Mouse (Mus musculus) layer of hippocampus, adult 8-10 months (tissue): ENCODE measurements around the gene Lrp11. TPM values are rescaled to one million over a fixed set of nuclear protein-coding genes. Genes with fewer than 3 reads are reported as not detected.
"Not testable (repeated sequence)": the region's sequence is repeated elsewhere in the genome, so short reads cannot be mapped to it uniquely, and the experiment has no call there.

Experiments used
- DNase-seq, 2 experiments: peaks; one replicate each; pipeline ENCODE4 v3.0.0; 2022; ENCODE audit warnings: low spot score in 2 of 2
- total RNA-seq, 4 experiments: library from RNA; stranded (reverse); gene quantifications; 2 replicates each; pipeline ENCODE4 v1.2.4; 2022

The Lrp11 gene
- total RNA-seq, result 100 to 1,000 TPM; 169 to 193 (median 176) TPM

DNA sequence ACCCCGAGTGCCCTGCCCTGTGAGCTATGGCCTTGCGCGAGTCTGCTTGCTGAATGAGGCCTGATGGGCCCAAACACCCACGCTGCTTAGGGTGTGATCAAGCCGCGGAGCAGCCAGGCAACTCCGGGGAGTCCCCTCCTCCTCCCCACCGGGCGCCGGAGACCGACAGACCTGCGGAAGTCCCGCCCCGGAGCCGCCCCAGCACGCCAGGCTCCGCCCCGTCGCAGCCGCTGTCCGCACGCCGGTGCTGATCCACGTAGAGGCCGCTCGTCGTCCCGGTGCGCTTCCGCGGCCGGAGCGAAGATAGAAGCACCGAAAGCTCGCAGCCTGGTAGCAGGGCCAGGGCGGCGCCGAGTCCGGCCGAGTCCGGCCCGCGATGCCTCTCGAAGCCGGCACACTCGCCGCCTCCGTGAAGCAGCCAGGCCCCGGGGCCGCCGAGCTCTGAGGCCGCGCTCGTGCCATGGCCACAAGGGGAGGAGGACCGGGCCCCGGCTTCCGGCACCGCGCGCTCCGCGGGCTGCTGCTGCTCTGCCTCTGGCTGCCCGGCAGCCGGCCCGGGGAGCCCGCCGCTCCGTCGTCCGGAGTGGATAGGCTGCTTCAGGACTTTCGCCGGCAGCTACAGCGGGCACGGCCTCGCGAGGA is at the start of gene Lrp11:
Lrp11 (plus strand) TSS at position 209 of the 642 bp plus-strand sequence.
- peak; percentile 70 to 86 for DNase-seq

DNA sequence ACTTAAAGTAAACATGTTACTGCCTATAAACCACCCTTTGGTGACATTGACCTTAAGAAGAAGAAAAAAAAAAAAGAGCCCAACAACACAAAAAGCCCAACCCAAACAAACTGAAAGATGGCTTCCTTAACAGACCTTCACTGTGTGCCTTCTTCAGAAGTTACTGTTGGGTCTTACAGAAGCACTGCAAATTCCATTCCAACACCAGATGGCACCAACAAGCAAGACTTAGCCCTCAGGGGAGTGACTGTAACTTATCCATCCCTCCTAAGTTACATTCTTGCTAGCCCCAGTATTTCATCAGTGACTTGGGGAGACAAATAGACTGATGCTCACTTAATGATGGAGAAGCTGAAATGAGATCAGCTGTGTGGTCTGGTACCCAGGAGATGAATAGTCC is 11.6 kb upstream of the Lrp11 start:
- DNase-seq, result peak in 1 of 2 experiments; percentile 38

GRCm38 (mm10) chr10:7581401-7581800 is 8.2 kb upstream of the Lrp11 start:
- DNase-seq, result no peak

DNA sequence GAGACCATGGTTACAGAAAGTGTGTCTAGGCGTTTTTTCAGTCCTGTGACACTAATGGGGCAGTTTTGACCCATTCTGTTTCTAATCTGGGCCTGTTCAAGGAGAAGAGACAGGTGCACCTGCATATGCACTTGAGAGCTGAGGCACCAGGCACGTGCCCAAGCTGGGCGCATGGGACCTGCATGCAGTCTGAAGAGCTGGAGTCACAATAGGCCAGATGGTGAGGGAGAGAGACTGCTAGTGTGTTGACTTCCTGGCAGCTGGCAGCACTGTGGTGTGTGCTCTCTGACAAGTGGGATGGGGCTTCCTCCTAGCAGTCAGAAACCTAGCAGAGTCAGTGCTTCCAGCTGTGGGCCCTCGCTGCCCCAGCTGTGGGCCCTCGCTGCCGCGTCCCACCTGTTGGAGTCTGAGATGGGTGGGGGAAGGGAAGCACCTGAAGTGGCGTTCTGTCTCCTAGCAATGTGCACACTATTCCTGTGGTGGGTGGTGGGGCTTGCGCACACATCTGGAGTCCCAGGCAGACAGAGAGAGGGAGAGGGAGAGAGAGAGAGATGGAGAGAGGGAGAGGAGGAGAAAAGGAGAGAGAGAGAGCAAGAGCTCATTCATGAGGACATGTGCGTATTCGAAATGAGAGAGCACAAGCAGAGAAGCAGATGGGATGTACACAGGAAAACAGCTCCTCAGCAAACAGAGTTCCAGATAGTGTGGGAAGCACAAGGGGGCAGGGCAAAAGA is 7.3 kb upstream of the Lrp11 start:
- DNase-seq, result no peak

DNA sequence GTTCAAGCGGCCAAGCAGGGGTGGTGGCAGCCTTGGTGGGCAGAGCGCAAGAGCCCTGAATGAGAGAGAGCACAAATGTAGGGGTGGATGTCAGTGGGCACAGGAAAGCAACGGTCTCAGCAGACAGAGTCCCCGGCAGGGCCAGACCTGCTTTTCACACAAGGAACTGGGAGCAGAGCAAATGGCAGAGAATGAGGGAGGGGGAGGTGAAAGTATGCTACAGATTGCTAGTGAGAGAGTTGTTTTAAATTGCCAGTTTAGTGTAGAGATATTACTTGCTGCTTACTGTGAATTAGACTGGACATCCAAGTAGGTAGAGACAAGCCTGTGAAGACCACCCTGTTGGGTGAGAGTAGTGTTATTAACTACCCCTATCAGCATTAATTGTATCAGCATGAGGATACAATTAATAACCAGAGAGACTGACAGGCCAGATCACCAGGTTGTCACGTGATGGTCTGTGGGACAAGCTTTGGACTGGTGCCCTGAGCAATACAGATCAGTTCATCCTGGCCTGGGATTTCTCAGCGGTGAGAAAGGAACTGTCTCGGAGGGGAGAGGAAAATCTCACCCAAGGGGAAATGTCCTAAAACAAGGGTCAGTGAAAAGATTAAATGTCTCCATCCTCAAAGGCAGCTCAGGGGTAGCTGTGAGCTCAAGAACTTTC is 6.6 kb upstream of the Lrp11 start:
- DNase-seq, result peak in 1 of 2 experiments; percentile 25

DNA sequence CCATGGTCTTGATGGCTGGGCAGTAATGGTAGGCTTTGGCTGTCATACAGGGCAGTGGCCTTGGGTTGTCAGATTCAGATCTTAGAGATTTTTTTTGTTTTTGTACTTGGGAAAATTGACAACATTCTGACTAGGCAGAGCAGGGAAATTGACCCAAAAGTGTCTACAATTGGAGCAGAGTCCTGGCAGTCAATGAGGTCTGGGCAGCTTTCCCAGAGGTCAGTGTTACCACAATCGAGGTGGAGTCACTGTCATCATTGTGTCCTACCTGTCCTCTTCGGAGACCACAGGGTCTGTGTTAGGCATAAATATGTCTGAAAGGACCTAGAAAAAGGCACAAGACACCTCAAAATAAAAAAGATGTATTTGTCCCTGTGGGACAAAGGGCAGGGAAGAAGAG is 2.8 kb upstream of the Lrp11 start:
- no peak for DNase-seq

DNA sequence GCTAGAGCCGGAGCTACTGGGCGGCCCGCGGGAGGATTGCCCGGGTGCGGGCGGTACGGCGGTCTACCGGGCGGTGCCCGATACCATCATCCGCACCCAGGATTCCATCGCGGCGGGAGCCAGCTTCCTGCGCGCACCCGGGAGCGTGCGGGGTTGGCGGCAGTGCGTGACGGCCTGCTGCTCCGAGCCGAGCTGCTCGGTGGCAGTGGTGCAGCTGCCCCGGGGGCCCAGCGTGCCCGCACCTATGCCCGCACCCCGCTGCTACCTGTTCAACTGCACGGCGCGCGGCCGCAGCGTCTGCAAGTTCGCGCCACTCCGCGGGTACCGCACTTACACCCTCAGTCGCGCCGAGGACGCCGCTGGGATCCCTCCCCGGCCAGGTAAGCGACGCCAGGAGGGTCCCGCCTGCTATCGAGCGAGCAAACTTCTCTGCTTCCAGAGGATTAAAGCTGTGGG is 662 bp downstream of the Lrp11 start:
- peak in 1 of 2 experiments; percentile 29 for DNase-seq

- no peak for DNase-seq
Measured at GRCm38 (mm10) chr10:7590792-7591191, 1.2 kb downstream of the Lrp11 start.

- no peak for DNase-seq
Measured at GRCm38 (mm10) chr10:7594797-7595196, 5.2 kb downstream of the Lrp11 start.

GRCm38 (mm10) chr10:7596251-7596650 is 6.7 kb downstream of the Lrp11 start:
- no peak for DNase-seq

- no peak for DNase-seq
Measured at GRCm38 (mm10) chr10:7598177-7598576, 8.6 kb downstream of the Lrp11 start.

DNA sequence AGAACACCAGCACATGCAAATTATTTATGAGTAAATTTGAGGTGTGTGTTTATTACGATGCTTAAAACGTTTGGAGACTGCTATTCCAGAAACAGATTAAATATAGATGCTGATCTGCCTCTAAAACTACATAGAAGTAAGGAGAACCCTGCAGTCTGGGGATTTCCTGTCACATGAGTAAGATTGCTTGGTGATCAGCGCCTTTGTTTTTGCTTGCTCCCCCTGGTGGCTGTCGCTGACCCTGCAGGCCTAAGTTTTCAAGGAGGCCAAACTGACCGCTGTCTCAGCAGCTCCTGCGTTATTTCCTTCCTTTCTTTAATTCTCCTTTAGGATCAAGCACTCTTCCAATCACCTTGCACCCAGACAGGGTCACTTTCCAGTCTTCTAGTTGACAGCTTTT is 11.0 kb downstream of the Lrp11 start:
- peak; percentile 37 to 74 for DNase-seq

GRCm38 (mm10) chr10:7605168-7605567 is 15.6 kb downstream of the Lrp11 start:
- peak; percentile 32 to 43 for DNase-seq

- no peak for DNase-seq
Measured at GRCm38 (mm10) chr10:7606437-7606836, 16.8 kb downstream of the Lrp11 start.

DNA sequence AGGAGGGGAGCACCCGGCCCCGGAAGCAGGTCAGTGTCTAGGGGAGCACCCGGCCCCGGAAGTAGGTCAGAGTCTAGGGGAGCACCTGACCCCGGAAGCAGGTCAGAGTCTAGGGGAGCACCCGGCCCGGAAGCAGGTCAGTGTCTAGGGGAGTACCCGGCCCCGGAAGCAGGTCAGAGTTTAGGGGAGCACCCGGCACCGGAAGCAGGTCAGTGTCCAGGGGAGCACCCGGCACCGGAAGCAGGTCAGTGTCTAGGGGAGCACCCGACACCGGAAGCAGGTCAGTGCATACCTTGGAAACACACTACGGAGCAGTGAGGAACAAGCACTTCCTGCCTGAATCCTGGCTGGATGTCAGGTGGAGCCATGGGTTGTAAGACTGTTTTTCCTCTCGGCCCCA is 19.0 kb downstream of the Lrp11 start:
- no peak for DNase-seq

- no peak for DNase-seq
Measured at GRCm38 (mm10) chr10:7611647-7612046, 22.0 kb downstream of the Lrp11 start.

GRCm38 (mm10) chr10:7612210-7612609 is 22.6 kb downstream of the Lrp11 start:
- not testable (repeated sequence) for DNase-seq

DNA sequence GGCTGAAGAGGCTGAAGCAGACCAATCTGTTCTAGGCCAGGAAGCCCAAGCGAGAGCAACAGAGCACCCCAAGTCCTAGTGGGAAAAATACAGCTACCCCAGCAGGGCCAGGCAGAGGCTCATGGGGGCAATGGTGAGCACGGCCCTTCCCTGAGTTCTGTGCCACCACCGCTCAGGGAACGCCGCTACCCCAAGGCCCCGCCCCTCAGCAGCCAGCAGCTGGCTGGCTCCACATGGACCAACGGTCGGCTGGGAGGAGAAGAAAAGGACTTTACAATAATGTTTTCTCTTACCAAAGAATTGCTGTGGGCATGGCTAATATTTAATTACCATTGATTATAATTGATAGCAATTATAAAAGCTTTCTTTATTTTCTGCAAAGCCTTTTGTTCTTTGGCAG is 25.2 kb downstream of the Lrp11 start:
- DNase-seq, result no peak

- not testable (repeated sequence) for DNase-seq
Measured at GRCm38 (mm10) chr10:7617146-7617545, 27.5 kb downstream of the Lrp11 start.

DNA sequence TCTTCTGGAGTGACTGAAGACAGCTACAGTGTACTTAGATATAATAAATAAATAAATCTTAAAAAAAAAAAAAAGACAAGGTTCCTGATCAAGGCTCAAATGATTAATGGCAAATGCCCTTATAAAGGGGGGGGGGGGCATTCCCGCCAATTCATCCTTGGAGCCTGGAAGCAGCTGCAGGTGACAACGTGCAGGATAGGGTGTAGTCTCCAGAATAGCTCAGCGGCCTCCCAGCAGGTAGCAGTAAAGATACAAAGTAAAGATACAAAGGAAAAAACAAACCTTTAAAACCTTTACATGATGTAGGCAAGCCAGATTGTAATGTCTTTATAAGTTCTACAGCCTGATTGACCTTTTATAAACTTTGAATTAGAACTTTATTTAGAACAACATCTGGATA is 28.0 kb downstream of the Lrp11 start:
- not testable (repeated sequence) for DNase-seq

DNA sequence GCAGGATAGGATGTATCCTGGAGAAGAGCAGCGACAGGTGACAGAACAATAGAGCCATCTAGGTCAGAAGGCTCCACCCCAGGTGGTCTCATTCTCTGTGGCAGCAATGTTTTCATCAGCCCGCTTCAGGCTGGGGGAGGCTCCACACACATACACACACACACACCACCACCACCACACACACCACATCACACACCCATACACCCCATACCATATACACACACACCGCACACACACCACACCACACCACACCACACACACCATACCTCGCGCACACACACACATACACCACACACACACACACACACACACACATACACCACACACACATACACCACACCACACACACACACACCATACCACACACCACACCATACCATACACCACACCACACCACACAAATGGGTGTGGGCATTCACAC is 30.2 kb downstream of the Lrp11 start:
- no peak for DNase-seq

GRCm38 (mm10) chr10:7620723-7621122 is 31.1 kb downstream of the Lrp11 start:
- no peak for DNase-seq
